Mouse (Mus musculus): ENCODE results near the gene Vmn2r78.
"Not testable (repeated sequence)": the region's sequence is repeated elsewhere in the genome, so short reads cannot be mapped to it uniquely, and the experiment has no call there.

The Vmn2r78 gene

GRCm38 (mm10) chr7:86914794-86915193 is at the start of gene Vmn2r78:
Gene Vmn2r78, plus strand, starts transcription at chr7:86915094.
- not testable (repeated sequence) for DNase-seq (ENCODE audit: low read depth, low spot score)

DNA sequence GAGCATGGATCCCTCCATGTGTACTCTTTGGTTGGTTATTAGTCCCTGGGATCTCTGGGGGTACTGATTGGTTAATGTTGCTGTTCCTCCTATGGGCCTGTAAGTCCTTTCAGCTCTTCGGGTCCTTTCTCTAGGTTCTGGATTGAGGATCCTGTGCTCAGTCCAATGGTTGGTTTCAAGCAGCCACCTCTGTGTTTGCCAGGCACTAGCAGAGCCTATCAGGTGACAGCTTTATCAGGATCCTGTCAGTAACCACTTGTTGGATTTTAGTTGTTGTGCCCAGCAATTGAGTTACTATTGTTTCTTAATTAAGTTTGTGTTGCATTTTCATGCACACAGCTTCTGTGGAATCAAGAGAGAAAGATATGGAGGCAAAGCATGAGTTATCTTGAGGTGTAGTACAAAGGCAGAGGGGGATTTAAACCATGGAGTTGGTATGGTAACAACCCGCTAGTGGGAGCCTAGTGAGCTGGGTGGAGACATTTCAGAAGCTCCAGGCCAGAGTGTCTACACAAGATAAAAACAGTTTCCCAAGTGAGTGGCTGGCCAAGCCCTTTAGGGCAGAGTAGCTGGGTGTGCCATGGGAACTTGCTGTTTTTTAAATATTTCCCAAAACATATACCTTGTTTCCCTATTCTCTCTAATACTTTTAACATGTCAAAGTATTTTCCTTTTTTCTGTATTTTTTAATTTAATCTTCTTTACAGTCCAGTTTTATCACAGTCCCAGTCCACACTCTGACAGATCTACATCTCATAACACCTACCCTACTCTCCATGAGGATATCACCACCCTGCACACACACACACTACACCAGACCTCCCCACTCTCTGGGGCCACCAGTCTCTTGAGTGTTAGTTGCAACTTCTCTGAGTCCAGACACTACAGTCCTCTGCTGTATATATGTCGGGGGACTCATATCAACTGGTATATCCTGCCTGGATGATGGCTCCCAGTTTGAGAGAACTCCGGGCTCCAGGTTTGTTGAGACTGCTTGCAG is 25.1 kb upstream of the Vmn2r78 start:
- no peak for DNase-seq (ENCODE audit: low read depth, low spot score)

DNA sequence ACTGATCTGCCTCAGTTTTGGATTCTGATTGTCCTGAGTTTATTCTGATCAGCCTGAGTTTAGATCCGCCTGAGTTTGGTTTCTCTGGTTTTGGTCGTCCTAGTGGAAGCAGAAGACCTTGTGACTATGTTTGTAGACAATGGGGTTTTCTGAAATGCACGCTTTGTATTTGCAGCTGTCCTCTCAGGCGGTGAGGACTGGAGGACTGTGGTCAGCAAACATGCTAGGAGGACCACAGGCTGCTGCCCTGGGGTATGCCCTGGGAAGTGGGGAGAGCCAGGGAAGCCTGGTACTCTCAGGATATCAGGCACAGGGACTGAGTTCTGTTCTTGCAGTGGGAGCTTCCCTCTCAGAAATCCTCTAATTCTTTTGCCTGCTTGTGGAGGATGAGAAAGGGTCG is 22.4 kb downstream of the Vmn2r78 start:
- no peak for DNase-seq (ENCODE audit: low read depth, low spot score)

DNA sequence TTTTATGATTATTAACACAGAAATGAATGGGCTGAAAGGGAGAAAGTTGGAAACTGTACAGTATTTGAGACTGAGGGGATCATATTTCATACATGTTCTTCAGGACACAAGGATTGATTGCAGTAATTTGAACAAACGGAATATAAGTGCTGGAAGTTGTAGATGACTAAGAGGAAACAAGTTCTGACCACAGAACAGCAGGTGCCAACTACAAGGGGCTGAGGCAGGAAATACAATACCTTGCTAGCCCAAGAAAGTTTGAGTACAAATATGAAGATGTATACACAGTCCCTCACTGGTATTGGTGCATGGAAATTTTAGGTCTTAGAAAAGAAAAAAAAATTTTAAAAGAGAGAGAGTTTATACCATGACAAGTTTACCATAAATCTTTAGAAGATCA is 79.8 kb downstream of the Vmn2r78 start:
- DNase-seq (ENCODE audit: low read depth, low spot score) = no peak

GRCm38 (mm10) chr7:86995815-86996214 is 80.9 kb downstream of the Vmn2r78 start, which contains the start of gene Vmn2r79:
Gene Vmn2r79, plus strand, starts transcription at chr7:86996115.
- DNase-seq (ENCODE audit: low read depth, low spot score) = not testable (repeated sequence)
